8 mouse cellular contexts compared by ENCODE assay signal in the genomic region with DNA sequence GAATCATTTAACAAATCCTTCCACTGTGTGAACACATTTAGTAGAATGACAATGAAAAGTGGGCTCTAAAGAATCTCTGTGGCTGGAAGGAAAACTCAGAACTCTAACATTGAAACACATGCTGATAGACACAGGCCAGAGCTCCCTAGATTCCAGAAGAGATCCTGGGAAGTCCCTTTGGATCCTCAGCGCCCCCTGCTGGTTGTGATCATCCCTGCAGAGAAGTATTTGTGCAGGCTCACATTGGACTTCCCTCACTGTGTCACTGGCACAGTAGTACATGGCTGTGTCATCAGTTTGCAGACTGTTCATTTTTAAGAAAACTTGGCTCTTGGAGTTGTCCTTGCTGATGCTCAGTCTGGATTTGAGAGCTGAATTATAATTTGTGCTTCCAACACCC.
DNase-seq lines count a peak whose midpoint lies in the region; ATAC-seq and TF ChIP-seq lines count a peak whose summit lies in the region.
"Not testable (repeated sequence)": the region's sequence is repeated elsewhere in the genome, so short reads cannot be mapped to it uniquely, and the experiment has no call there.

No protein-coding gene starts in this region.

- H3K4me1 ChIP-seq in heart, adult 2 months (ENCODE audit: control insufficient read depth, insufficient read depth, low read length); kidney, postnatal 0 days (replicated peaks; ENCODE audit: insufficient read depth, low read length); liver, embryonic 14.5 days (replicated peaks; ENCODE audit: control insufficient read depth in 2 of 2, insufficient read depth in 2 of 2, low read length in 1 of 2): not testable (repeated sequence)

- not testable (repeated sequence) for TF ChIP-seq POLR2A in heart, adult 2 months (IDR thresholded peaks at IDR 0.05; ENCODE audit: insufficient read depth, low read depth, low read length)

- ATAC-seq in kidney, postnatal 0 days (replicated peaks; ENCODE audit: low FRiP score, low read depth); liver, embryonic 14.5 days (ENCODE audit: insufficient read depth): not testable (repeated sequence)

- not testable (repeated sequence) for H3K36me3 ChIP-seq in heart, adult 2 months (ENCODE audit: control insufficient read depth, insufficient read depth, low read length); kidney, postnatal 0 days (ENCODE audit: insufficient read depth, low read length); liver, embryonic 14.5 days (replicated peaks; ENCODE audit: control insufficient read depth, insufficient read depth, low read depth)

- TF ChIP-seq CTCF in heart, adult 2 months (IDR thresholded peaks at IDR 0.05) = peak; percentile 39
- peak; percentile 43; the same call in 1 of the 2 replicates for TF ChIP-seq CTCF in kidney, postnatal 0 days (IDR thresholded peaks at IDR 0.05; ENCODE audit: low read depth)
- peak; percentile 50 for TF ChIP-seq CTCF in liver, embryonic 14.5 days (IDR thresholded peaks at IDR 0.05; ENCODE audit: low read depth)

- DNase-seq in CD4-positive helper T cell, adult 2 months (ENCODE audit: low read depth, low spot score) = peak; percentile 5
- peak; percentile 9 to 56 for DNase-seq in adrenal gland, adult (ENCODE audit: inconsistent age in 2 of 2, low spot score in 1 of 2)
- peak; percentile 1 to 2 for DNase-seq in cerebellum, adult 18-20 months
- DNase-seq in heart, adult 2 months; kidney, postnatal 0 days (ENCODE audit: low spot score); liver, embryonic 14.5 days (ENCODE audit: low read depth in 3 of 3, low spot score in 3 of 3): not testable (repeated sequence)
- peak; percentile 5 for DNase-seq in retina, embryonic 14.5 days (ENCODE audit: low spot score)
- peak; percentile 11 for DNase-seq in thymus, postnatal 14 days

- 5% methylated on average over 1 of the region's 1 CpGs for WGBS in heart, adult 2 months
- 0% methylated on average over 1 of the region's 1 CpGs for WGBS in kidney, postnatal 0 days
- WGBS in liver, embryonic 14.5 days (ENCODE audit: insufficient replicate concordance) = 0% methylated on average over 1 of the region's 1 CpGs

- H3K27ac ChIP-seq in heart, adult 2 months; kidney, postnatal 0 days; liver, embryonic 14.5 days: not testable (repeated sequence)

- not testable (repeated sequence) for H3K27me3 ChIP-seq in heart, adult 2 months (ENCODE audit: control insufficient read depth, insufficient read depth, low read length); kidney, postnatal 0 days (ENCODE audit: insufficient read depth, low read length); liver, embryonic 14.5 days (ENCODE audit: control insufficient read depth, insufficient read depth, low read length)

- H3K4me3 ChIP-seq in heart, adult 2 months; kidney, postnatal 0 days (replicated peaks; ENCODE audit: low read depth, low read length); liver, embryonic 14.5 days (ENCODE audit: insufficient read depth in 1 of 2, low read depth in 2 of 2, low read length in 2 of 2): not testable (repeated sequence)

- H3K79me2 ChIP-seq in heart, adult 2 months (replicated peaks; ENCODE audit: control insufficient read depth, insufficient read depth, low read length) = not testable (repeated sequence)

- TF ChIP-seq EP300 in heart, adult 2 months (IDR thresholded peaks at IDR 0.05; ENCODE audit: insufficient read depth, low read depth, low read length); liver, embryonic 14.5 days (IDR thresholded peaks at IDR 0.05; ENCODE audit: low read depth): not testable (repeated sequence)

- H3K4me2 ChIP-seq in kidney, postnatal 0 days (ENCODE audit: low read length); liver, embryonic 14.5 days (ENCODE audit: low read depth): not testable (repeated sequence)

- H3K9ac ChIP-seq in heart, adult 2 months (ENCODE audit: low read depth, low read length); kidney, postnatal 0 days (ENCODE audit: low read depth, low read length); liver, embryonic 14.5 days (replicated peaks): not testable (repeated sequence)

- not testable (repeated sequence) for H3K9me3 ChIP-seq in kidney, postnatal 0 days (replicated peaks; ENCODE audit: low read length); liver, embryonic 14.5 days (ENCODE audit: control insufficient read depth, low read length)

- intact Hi-C loops in heart, adult 2 months (cut with DNase I) = not testable (repeated sequence)
